Mouse (Mus musculus) c-Kit-positive CD71-positive TER-119-negative erythroid progenitor cells, embryonic 14.5 days (primary cell): ENCODE measurements around the gene Smim24.

Experiments
- DNase-seq: peaks from one replicate; pipeline ENCODE4 v3.0.0-alpha.2; 2013; ENCODE audit warnings: low read depth

Smim24 gene

GRCm38 (mm10) chr10:81422661-81423217 is 29.9 kb downstream of the Smim24 start:
- DNase-seq = no peak

- DNase-seq = no peak
Measured at GRCm38 (mm10) chr10:81423476-81424245, 30.8 kb downstream of the Smim24 start.

- DNase-seq = no peak
Measured at GRCm38 (mm10) chr10:81424246-81425051, 31.6 kb downstream of the Smim24 start.

GRCm38 (mm10) chr10:81425236-81425850 is 32.5 kb downstream of the Smim24 start:
- DNase-seq = no peak

GRCm38 (mm10) chr10:81426081-81426671 is 33.3 kb downstream of the Smim24 start:
- no peak for DNase-seq

- no peak for DNase-seq
Measured at GRCm38 (mm10) chr10:81426897-81427296, 34.0 kb downstream of the Smim24 start.

GRCm38 (mm10) chr10:81427327-81427726 is 34.5 kb downstream of the Smim24 start:
- DNase-seq = no peak

GRCm38 (mm10) chr10:81427804-81428506 is 35.1 kb downstream of the Smim24 start:
- no peak for DNase-seq

- DNase-seq = no peak
Measured at GRCm38 (mm10) chr10:81428507-81428870, 35.6 kb downstream of the Smim24 start.

- no peak for DNase-seq
Measured at GRCm38 (mm10) chr10:81429092-81429491, 36.2 kb downstream of the Smim24 start.

- peak; percentile 86 for DNase-seq
Measured at GRCm38 (mm10) chr10:81429605-81430061, 36.8 kb downstream of the Smim24 start.

- no peak for DNase-seq
Measured at GRCm38 (mm10) chr10:81430141-81430830, 37.4 kb downstream of the Smim24 start.

- no peak for DNase-seq
Measured at GRCm38 (mm10) chr10:81430831-81431525, 38.1 kb downstream of the Smim24 start.

GRCm38 (mm10) chr10:81431526-81432168 is 38.8 kb downstream of the Smim24 start:
- no peak for DNase-seq

- no peak for DNase-seq
Measured at GRCm38 (mm10) chr10:81432169-81432867, 39.5 kb downstream of the Smim24 start.

- peak; percentile 94 for DNase-seq
Measured at GRCm38 (mm10) chr10:81432868-81433262, 40.0 kb downstream of the Smim24 start.

GRCm38 (mm10) chr10:81433541-81434289 is 40.9 kb downstream of the Smim24 start:
- DNase-seq = no peak
